Mouse (Mus musculus) lung, postnatal 0 days (tissue): ENCODE data around the gene Fam8a1.

ENCODE experiments used
- CTCF ChIP-seq: IDR thresholded peaks from 2 replicates; pipeline ENCODE4 v1.5.1; 2016; ENCODE audit warnings: antibody characterized with exemption, mild to moderate bottlenecking
- EP300 ChIP-seq: IDR thresholded peaks from 2 replicates; pipeline ENCODE4 v1.6.1; 2016; ENCODE audit warnings: antibody characterized with exemption, mild to moderate bottlenecking, control low read depth

DNA sequence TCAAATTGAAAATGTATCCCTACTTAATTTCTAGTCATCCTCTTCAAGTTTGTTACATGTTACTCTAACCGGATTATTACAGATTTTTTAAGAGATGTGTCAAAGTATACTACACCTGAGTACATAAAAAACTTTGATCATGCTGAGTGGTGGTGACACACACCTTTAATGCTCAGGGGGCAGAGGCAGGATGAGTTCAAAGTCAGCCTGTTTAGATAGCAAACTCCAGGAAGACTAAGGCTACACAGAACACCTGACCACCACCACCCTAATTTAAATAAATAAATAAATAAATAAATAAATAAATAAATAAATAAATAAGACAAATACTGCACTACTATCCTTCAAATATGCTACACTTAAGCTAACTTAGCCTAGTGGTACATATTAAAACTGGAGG, 26.6 kb downstream of the Fam8a1 start:
- TF ChIP-seq CTCF (no peak), EP300 (no peak)
